Comparison of ENCODE assay signal across 33 mouse cellular contexts in genomic region chr1:88231803-88232499, GRCm38 (mm10). TPM values are rescaled to one million over a fixed set of nuclear protein-coding genes. Genes with fewer than 3 reads are reported as not detected.
DNase-seq lines count a peak whose midpoint lies in the region; ATAC-seq lines count a peak whose summit lies in the region.
"Had no signal": no experiment of that assay in that cellular context is flagged by ENCODE, and none has a peak within 500 bp of the region (broad histone marks: within the 10 kb centered on the region; RNA-seq: fewer than 3 reads in every experiment).

No protein-coding gene starts in this region.

- peaks cover 6% of the 10 kb centered on the region for H3K27me3 ChIP-seq in megakaryocyte, embryonic 14.5 days (replicated peaks)
- H3K27me3 ChIP-seq: embryonic facial prominence, embryonic 13.5 days; midbrain, embryonic 12.5 days; neural tube, embryonic 12.5 days had no signal

- ATAC-seq in megakaryocyte, adult 5-6 weeks (ENCODE audit: poor library complexity, severe bottlenecking), result no peak
- ATAC-seq: CD4-positive, CD25-positive, alpha-beta regulatory T cell, adult 4 months; forebrain, postnatal 0 days; intestine, postnatal 0 days had no signal

- H3K4me1 ChIP-seq in megakaryocyte, embryonic 14.5 days, result no peaks in the 10 kb centered on the region
- H3K4me1 ChIP-seq: embryonic facial prominence, embryonic 13.5 days; forebrain, embryonic 10.5 days; midbrain, embryonic 12.5 days; neural tube, embryonic 12.5 days had no signal

- peak overlapping the region; percentile 4 for H3K4me3 ChIP-seq in megakaryocyte, embryonic 14.5 days (replicated peaks)
- H3K4me3 ChIP-seq: embryonic facial prominence, embryonic 13.5 days; forebrain, embryonic 10.5 days; midbrain, embryonic 12.5 days; myocyte; neural tube, embryonic 12.5 days had no signal

- H3K36me3 ChIP-seq in megakaryocyte, embryonic 14.5 days (replicated peaks; ENCODE audit: low read length), result no peaks in the 10 kb centered on the region
- H3K36me3 ChIP-seq: embryonic facial prominence, embryonic 13.5 days; forebrain, embryonic 10.5 days; midbrain, embryonic 12.5 days; neural tube, embryonic 12.5 days had no signal

- DNase-seq in gastrocnemius, postnatal 14 days, result peak; percentile 7
- DNase-seq in gastrocnemius, postnatal 4 days (ENCODE audit: low spot score in 2 of 2), result no peak
- peak; percentile 9 for DNase-seq in thymus, postnatal 4 days
- DNase-seq in thymus, postnatal 0 days (ENCODE audit: low spot score), result no peak
- no peak for DNase-seq in embryo, embryonic 10 days (ENCODE audit: low spot score)
- DNase-seq: adrenal gland, postnatal 14 days; cerebellum, adult 11 months; cerebellum, adult 9-10 months; cerebellum, postnatal 36 days; forebrain, postnatal 0 days; liver; lung, embryonic 14.5 days; thymus, postnatal 14 days had no signal

- H3K9me3 ChIP-seq in megakaryocyte, embryonic 14.5 days, result peaks cover 79% of the 10 kb centered on the region

- intact Hi-C loops in gastrocnemius, postnatal 14 days (cut with DNase I; ENCODE audit: low total_unique reads), result no loop called here

RNA-seq across cellular contexts. Expression of gene Mroh2a, which starts 5.2 kb away (rescaled TPM):
- total RNA-seq in gastrocnemius, postnatal 14 days (2021), result not detected
- under 1 TPM in 1 of 2 experiments, not detected in 1; 0.13 TPM for total RNA-seq in gastrocnemius, postnatal 4 days (2021)
- polyA plus RNA-seq in megakaryocyte, embryonic 14.5 days (2012; ENCODE audit: insufficient read depth, low replicate concordance), result not detected in 2 replicates
- total RNA-seq in megakaryocyte, adult 5-6 weeks (2015), result 0.47 and 1.2 TPM in 2 replicates
- total RNA-seq in megakaryocyte, adult 5-6 weeks (2017), result 0.28 and 0.37 TPM in 2 replicates
- polyA plus RNA-seq in thymus, postnatal 0 days (2015; fragmentation: Nextera tagmentation; extraction: Ambion mirVana), result 0.64 and 1.4 TPM in 2 replicates
- total RNA-seq: forebrain, postnatal 0 days; midbrain, postnatal 0 days had no signal

RNA-seq across cellular contexts. Expression of gene Ugt1a1, which starts 20.2 kb away (rescaled TPM):
- total RNA-seq in gastrocnemius, postnatal 14 days (2021), result under 1 TPM in 1 of 2 experiments, not detected in 1; 0.12 TPM
- 1 to 10 TPM in 1 of 2 experiments, under 1 TPM in 1; 0.12 to 1.3 TPM for total RNA-seq in gastrocnemius, postnatal 4 days (2021)
- not detected in 2 replicates for polyA plus RNA-seq in megakaryocyte, embryonic 14.5 days (2012; ENCODE audit: insufficient read depth, low replicate concordance)
- total RNA-seq in megakaryocyte, adult 5-6 weeks (2015), result 0.29 and 1.1 TPM in 2 replicates
- total RNA-seq in megakaryocyte, adult 5-6 weeks (2017), result 0.37 TPM in 1 of 2 replicates, not detected in the other
- 0.36 and 0.54 TPM in 2 replicates for polyA plus RNA-seq in thymus, postnatal 0 days (2015; fragmentation: Nextera tagmentation; extraction: Ambion mirVana)
- total RNA-seq: hematopoietic stem cell, adult 5-6 weeks; layer of hippocampus, adult 18-20 months; layer of hippocampus, postnatal 10 days; left cerebral cortex, adult 18-20 months; midbrain, postnatal 0 days had no signal
- polyA plus RNA-seq: CD4-positive, CD25-positive, alpha-beta regulatory T cell, adult 4 months; embryonic facial prominence, embryonic 13.5 days; forebrain, postnatal 0 days; heart, embryonic 11.5 days; hindbrain, embryonic 14.5 days; limb, embryonic 11.5 days; lung, embryonic 14.5 days; midbrain, embryonic 12.5 days; midbrain, postnatal 0 days; myocyte; neural tube, embryonic 12.5 days had no signal

RNA-seq across cellular contexts. Expression of gene Dnajb3, which starts 26.4 kb away (rescaled TPM):
- under 1 TPM; 0.22 to 0.39 TPM for total RNA-seq in gastrocnemius, postnatal 14 days (2021)
- total RNA-seq in gastrocnemius, postnatal 4 days (2021), result 1 to 10 TPM; 3.8 to 4.9 TPM
- not detected in 2 replicates for polyA plus RNA-seq in megakaryocyte, embryonic 14.5 days (2012; ENCODE audit: insufficient read depth, low replicate concordance)
- total RNA-seq in megakaryocyte, adult 5-6 weeks (2015), result 0.66 TPM in 1 of 2 replicates, not detected in the other
- total RNA-seq in megakaryocyte, adult 5-6 weeks (2017), result not detected in 2 replicates
- 2.9 and 3.9 TPM in 2 replicates for polyA plus RNA-seq in thymus, postnatal 0 days (2015; fragmentation: Nextera tagmentation; extraction: Ambion mirVana)
- total RNA-seq: granulocyte monocyte progenitor cell, adult 5-6 weeks; hematopoietic stem cell, adult 5-6 weeks had no signal
- polyA plus RNA-seq: myocyte had no signal

RNA-seq across cellular contexts. Expression of gene Ugt1a2, which starts 31.6 kb away (rescaled TPM):
- not detected for total RNA-seq in gastrocnemius, postnatal 14 days (2021)
- not detected for total RNA-seq in gastrocnemius, postnatal 4 days (2021)
- polyA plus RNA-seq in megakaryocyte, embryonic 14.5 days (2012; ENCODE audit: insufficient read depth, low replicate concordance), result not detected in 2 replicates
- 2.5 and 4.1 TPM in 2 replicates for total RNA-seq in megakaryocyte, adult 5-6 weeks (2015)
- total RNA-seq in megakaryocyte, adult 5-6 weeks (2017), result 0.12 and 1.2 TPM in 2 replicates
- polyA plus RNA-seq in thymus, postnatal 0 days (2015; fragmentation: Nextera tagmentation; extraction: Ambion mirVana), result 0.13 TPM in 1 of 2 replicates, not detected in the other
- total RNA-seq: forebrain, postnatal 0 days; hematopoietic stem cell, adult 5-6 weeks; layer of hippocampus, adult 18-20 months; layer of hippocampus, postnatal 10 days; left cerebral cortex, adult 18-20 months; left cerebral cortex, postnatal 14 days; midbrain, postnatal 0 days had no signal
- polyA plus RNA-seq: CD4-positive, CD25-positive, alpha-beta regulatory T cell, adult 4 months; embryonic facial prominence, embryonic 13.5 days; forebrain, postnatal 0 days; heart, embryonic 11.5 days; heart, postnatal 0 days; hindbrain, embryonic 14.5 days; limb, embryonic 11.5 days; lung, embryonic 14.5 days; midbrain, postnatal 0 days; neural tube, embryonic 12.5 days had no signal

RNA-seq across cellular contexts. Expression of gene Hjurp, which starts 45.5 kb away (rescaled TPM):
- total RNA-seq in gastrocnemius, postnatal 14 days (2021), result 10 to 100 TPM; 16.8 to 17.1 TPM
- 10 to 100 TPM; 80.5 to 88.1 TPM for total RNA-seq in gastrocnemius, postnatal 4 days (2021)
- polyA plus RNA-seq in megakaryocyte, embryonic 14.5 days (2012; ENCODE audit: insufficient read depth, low replicate concordance), result 2.4 and 4.0 TPM in 2 replicates
- total RNA-seq in megakaryocyte, adult 5-6 weeks (2015), result 99.8 and 112 TPM in 2 replicates
- 174 and 189 TPM in 2 replicates for total RNA-seq in megakaryocyte, adult 5-6 weeks (2017)
- polyA plus RNA-seq in thymus, postnatal 0 days (2015; fragmentation: Nextera tagmentation; extraction: Ambion mirVana), result 82.7 and 102 TPM in 2 replicates

Comparison
In these comparisons a context has a peak if more than half of its experiments do, and no peak if none do; other contexts are left out.
1. DNase-seq: peak in gastrocnemius, postnatal 14 days (single experiment) and thymus, postnatal 4 days (single experiment); none in gastrocnemius, postnatal 4 days (0 of 2), thymus, postnatal 0 days (single experiment) and embryo, embryonic 10 days (single experiment).